Mouse (Mus musculus) heart, adult 9 months (tissue): ENCODE measurements around the gene Bnip1.

ENCODE experiments used
- DNase-seq, 2 experiments: peaks; one replicate each; pipeline ENCODE4 v3.0.0; 2022; ENCODE audit warnings: low spot score in 2 of 2

Bnip1 gene

GRCm38 (mm10) chr17:26793068-26793765 is 12.4 kb downstream of the Bnip1 start:
- no peak for DNase-seq

GRCm38 (mm10) chr17:26794744-26795143 is 13.9 kb downstream of the Bnip1 start:
- peak in 1 of 2 experiments; percentile 44 for DNase-seq

- no peak for DNase-seq
Observed at GRCm38 (mm10) chr17:26795386-26795785, 14.5 kb downstream of the Bnip1 start.

GRCm38 (mm10) chr17:26797379-26798128 is 16.7 kb downstream of the Bnip1 start:
- no peak for DNase-seq

GRCm38 (mm10) chr17:26802886-26803285 is 22.0 kb downstream of the Bnip1 start:
- no peak for DNase-seq

- no peak for DNase-seq
Observed at GRCm38 (mm10) chr17:26812607-26813006, 31.7 kb downstream of the Bnip1 start.

- DNase-seq = no peak
Observed at GRCm38 (mm10) chr17:26813497-26813896, 32.6 kb downstream of the Bnip1 start.

- DNase-seq = no peak
Observed at GRCm38 (mm10) chr17:26816810-26817209, 35.9 kb downstream of the Bnip1 start.

- no peak for DNase-seq
Observed at GRCm38 (mm10) chr17:26817776-26818175, 36.9 kb downstream of the Bnip1 start.

- DNase-seq = no peak
Observed at GRCm38 (mm10) chr17:26826131-26826530, 45.3 kb downstream of the Bnip1 start.

- no peak for DNase-seq
Observed at GRCm38 (mm10) chr17:26833806-26834205, 52.9 kb downstream of the Bnip1 start.

GRCm38 (mm10) chr17:26834302-26834965 is 53.6 kb downstream of the Bnip1 start:
- no peak for DNase-seq

- no peak for DNase-seq
Observed at GRCm38 (mm10) chr17:26834966-26835755, 54.3 kb downstream of the Bnip1 start.

GRCm38 (mm10) chr17:26835956-26836355 is 55.1 kb downstream of the Bnip1 start:
- DNase-seq = no peak

- no peak for DNase-seq
Observed at GRCm38 (mm10) chr17:26836377-26836776, 55.5 kb downstream of the Bnip1 start.

GRCm38 (mm10) chr17:26836786-26837545 is 56.1 kb downstream of the Bnip1 start:
- DNase-seq = no peak

- DNase-seq = no peak
Observed at GRCm38 (mm10) chr17:26837546-26837985, 56.7 kb downstream of the Bnip1 start.

GRCm38 (mm10) chr17:26838191-26838910 is 57.5 kb downstream of the Bnip1 start:
- DNase-seq = no peak

GRCm38 (mm10) chr17:26838911-26839717 is 58.2 kb downstream of the Bnip1 start:
- no peak for DNase-seq
